Mouse (Mus musculus): ENCODE data around the gene Cd244a. TPM values are rescaled to one million over a fixed set of nuclear protein-coding genes. Genes with fewer than 3 reads are reported as not detected.
A peak's percentile ranks its signal among the peaks of the same experiment; 100 is the strongest.

Cd244a gene
- total and polyA plus RNA-seq, 3 experiments = not detected

DNA sequence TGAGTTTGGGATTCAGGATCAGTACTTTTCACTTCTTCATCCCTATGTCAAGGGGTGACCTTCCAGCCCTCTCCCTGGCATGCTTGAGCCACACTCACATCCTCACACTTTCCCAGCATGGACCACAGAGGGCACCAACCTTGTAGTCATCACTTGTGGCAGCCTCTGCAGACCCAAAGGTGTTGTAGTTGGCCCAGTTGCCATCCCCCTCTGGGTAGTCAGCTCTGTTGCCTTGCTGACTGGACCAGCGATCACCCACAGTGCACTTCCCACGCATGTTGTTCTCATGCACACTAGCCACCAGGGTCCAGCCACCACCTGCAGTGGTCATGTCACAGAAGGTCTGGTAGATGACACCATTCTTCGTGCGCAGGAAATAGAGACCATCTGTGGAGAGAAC lies 27.6 kb upstream of the Cd244a start:
- no peak overlapping the region for H3K4me3 ChIP-seq (ENCODE audit: control insufficient read depth in 1 of 2, insufficient read depth in 1 of 2, low read depth in 2 of 2, low read length in 2 of 2)
- H3K4me1 ChIP-seq (ENCODE audit: control insufficient read depth in 1 of 2, insufficient read depth in 2 of 2, low read length in 2 of 2) = no peaks in the 10 kb centered on the region
- H3K9ac ChIP-seq (ENCODE audit: control insufficient read depth, low read depth, low read length, poor library complexity, severe bottlenecking) = no peak overlapping the region
- no peak for DNase-seq (ENCODE audit: low read depth, low spot score)
- H3K79me2 ChIP-seq (ENCODE audit: control insufficient read depth, insufficient read depth, low read length, poor library complexity) = no peaks in the 10 kb centered on the region
- TF ChIP-seq MXI1 (IDR thresholded peaks at IDR 0.05; ENCODE audit: low read depth, low read length) = no peak
- TF ChIP-seq POLR2AphosphoS5 (IDR thresholded peaks at IDR 0.05; ENCODE audit: borderline replicate concordance, low read depth, low read length) = peak; percentile 85; the same call in 1 of the 2 replicates
- no peaks in the 10 kb centered on the region for H3K9me3 ChIP-seq (replicated peaks; ENCODE audit: insufficient read depth, low read length)
- H3K27me3 ChIP-seq (ENCODE audit: control insufficient read depth in 1 of 2, insufficient read depth in 2 of 2, low read length in 2 of 2) = peaks cover 2% of the 10 kb centered on the region in 2 experiments
- no peaks in the 10 kb centered on the region for H3K36me3 ChIP-seq (ENCODE audit: control insufficient read depth in 1 of 2, insufficient read depth in 2 of 2, low read length in 2 of 2)
- no peak overlapping the region for H3K27ac ChIP-seq (ENCODE audit: control insufficient read depth, low read depth, low read length)

DNA sequence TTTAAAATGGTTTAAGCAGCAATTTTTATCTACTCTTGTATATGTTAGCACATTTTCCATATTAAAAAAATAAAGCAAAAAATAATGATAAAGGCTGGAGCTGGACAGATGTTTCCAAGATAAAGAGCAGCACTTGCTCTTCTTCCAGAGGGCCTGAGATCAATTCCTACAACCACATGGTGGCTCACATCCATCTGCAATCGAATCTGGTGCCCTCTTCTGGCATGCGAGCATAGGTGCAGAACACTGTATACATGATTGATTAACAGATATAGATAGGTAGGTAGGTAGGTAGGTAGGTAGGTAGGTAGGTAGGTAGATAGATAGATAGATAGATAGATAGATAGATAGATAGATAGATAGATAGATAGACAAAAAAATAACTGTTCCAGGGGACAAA lies 26.2 kb upstream of the Cd244a start:
- no peaks in the 10 kb centered on the region; a peak in 1 of 4 replicates for H3K27me3 ChIP-seq (ENCODE audit: control insufficient read depth in 1 of 2, insufficient read depth in 2 of 2, low read length in 2 of 2)
- DNase-seq (ENCODE audit: low read depth, low spot score) = no peak
- H3K9ac ChIP-seq (ENCODE audit: control insufficient read depth, low read depth, low read length, poor library complexity, severe bottlenecking) = no peak overlapping the region
- no peaks in the 10 kb centered on the region for H3K9me3 ChIP-seq (replicated peaks; ENCODE audit: insufficient read depth, low read length)
- no peak overlapping the region for H3K27ac ChIP-seq (ENCODE audit: control insufficient read depth, low read depth, low read length)
- H3K4me1 ChIP-seq (ENCODE audit: control insufficient read depth in 1 of 2, insufficient read depth in 2 of 2, low read length in 2 of 2) = no peaks in the 10 kb centered on the region
- H3K79me2 ChIP-seq (ENCODE audit: control insufficient read depth, insufficient read depth, low read length, poor library complexity) = no peaks in the 10 kb centered on the region
- no peak overlapping the region for H3K4me3 ChIP-seq (ENCODE audit: control insufficient read depth in 1 of 2, insufficient read depth in 1 of 2, low read depth in 2 of 2, low read length in 2 of 2)
- no peaks in the 10 kb centered on the region for H3K36me3 ChIP-seq (ENCODE audit: control insufficient read depth in 1 of 2, insufficient read depth in 2 of 2, low read length in 2 of 2)
- TF ChIP-seq SMC3 (IDR thresholded peaks at IDR 0.05; ENCODE audit: low read depth, low read length) (0 out of 2 replicates have a peak, but pooled peaks have one; percentile 6), USF2 (IDR thresholded peaks at IDR 0.05; ENCODE audit: borderline replicate concordance in 1 of 2, insufficient read depth in 1 of 2, low read depth in 1 of 2, low read length in 2 of 2) (no peak)

DNA sequence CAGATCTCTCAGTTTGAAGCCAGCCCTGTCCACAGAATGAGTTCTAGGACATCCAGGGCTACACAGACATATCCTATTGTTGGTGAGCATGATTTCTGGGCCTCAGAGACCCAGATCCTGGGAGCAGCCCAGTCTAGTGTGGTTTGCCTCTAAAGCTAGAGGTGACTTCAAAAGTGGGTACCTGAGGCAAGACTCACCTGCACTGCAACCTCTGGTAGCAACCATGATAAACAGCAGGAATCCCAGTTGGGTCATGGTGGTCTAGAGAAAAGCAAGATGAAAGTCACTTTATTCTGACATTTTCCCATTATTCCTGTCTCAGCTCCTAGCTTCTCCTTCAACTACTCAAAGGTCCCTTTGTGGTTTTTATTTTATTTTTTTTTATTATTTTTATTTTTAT lies 24.4 kb upstream of the Cd244a start:
- no peak for DNase-seq (ENCODE audit: low read depth, low spot score)
- Histone ChIP-seq H3K79me2 (ENCODE audit: control insufficient read depth, insufficient read depth, low read length, poor library complexity) (no peaks in the 10 kb centered on the region), H3K4me1 (ENCODE audit: control insufficient read depth in 1 of 2, insufficient read depth in 2 of 2, low read length in 2 of 2) (no peaks in the 10 kb centered on the region), H3K4me3 (ENCODE audit: control insufficient read depth in 1 of 2, insufficient read depth in 1 of 2, low read depth in 2 of 2, low read length in 2 of 2) (no peak overlapping the region), H3K9ac (ENCODE audit: control insufficient read depth, low read depth, low read length, poor library complexity, severe bottlenecking) (no peak overlapping the region), H3K9me3 (replicated peaks; ENCODE audit: insufficient read depth, low read length) (no peaks in the 10 kb centered on the region), H3K27ac (ENCODE audit: control insufficient read depth, low read depth, low read length) (no peak overlapping the region), H3K27me3 (ENCODE audit: control insufficient read depth in 1 of 2, insufficient read depth in 2 of 2, low read length in 2 of 2) (no peaks in the 10 kb centered on the region), H3K36me3 (ENCODE audit: control insufficient read depth in 1 of 2, insufficient read depth in 2 of 2, low read length in 2 of 2) (no peaks in the 10 kb centered on the region)
- TF ChIP-seq MYB (IDR thresholded peaks at IDR 0.05; ENCODE audit: low read depth, low read length) (no peak), CTCF (IDR thresholded peaks at IDR 0.05 in 2 of 3, conservative IDR thresholded peaks at IDR 0.05 in 1 of 3; ENCODE audit: control insufficient read depth in 1 of 3, insufficient read depth in 1 of 3, low read depth in 2 of 3, low read length in 3 of 3, poor library complexity in 1 of 3, severe bottlenecking in 1 of 3) (peak; percentile 21 to 51 (median 33); a peak in 5 of 6 replicates), SMC3 (IDR thresholded peaks at IDR 0.05; ENCODE audit: low read depth, low read length) (0 out of 2 replicates have a peak, but pooled peaks have one; percentile 16)

DNA sequence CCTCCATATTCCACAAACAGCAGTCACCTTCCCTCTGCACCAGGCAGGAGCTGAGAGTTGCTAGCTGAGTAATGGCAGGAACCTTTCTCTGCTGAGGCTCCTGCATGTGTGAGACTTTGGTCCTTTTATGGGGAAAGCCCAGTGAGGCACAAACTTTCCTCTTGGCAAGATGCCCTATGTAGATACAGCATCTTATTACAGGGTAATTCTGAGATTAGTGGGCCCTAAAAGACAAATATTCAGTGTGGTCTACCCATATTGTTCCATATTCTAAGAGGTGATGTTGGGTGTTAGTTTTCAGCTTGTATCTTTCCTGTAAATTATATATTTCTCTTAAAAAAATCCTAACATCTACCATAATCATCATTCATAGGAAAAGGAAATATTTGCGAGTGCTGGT lies 23.8 kb upstream of the Cd244a start, which contains the start of gene Itln1:
Gene Itln1, minus strand, starts transcription at position 101 of the 400 bp plus-strand sequence.
- Histone ChIP-seq H3K4me1 (ENCODE audit: control insufficient read depth in 1 of 2, insufficient read depth in 2 of 2, low read length in 2 of 2) (no peaks in the 10 kb centered on the region), H3K79me2 (ENCODE audit: control insufficient read depth, insufficient read depth, low read length, poor library complexity) (no peaks in the 10 kb centered on the region), H3K27me3 (ENCODE audit: control insufficient read depth in 1 of 2, insufficient read depth in 2 of 2, low read length in 2 of 2) (no peaks in the 10 kb centered on the region), H3K4me3 (ENCODE audit: control insufficient read depth in 1 of 2, insufficient read depth in 1 of 2, low read depth in 2 of 2, low read length in 2 of 2) (no peak within 1 kb of the TSS), H3K9me3 (replicated peaks; ENCODE audit: insufficient read depth, low read length) (no peaks in the 10 kb centered on the region), H3K9ac (ENCODE audit: control insufficient read depth, low read depth, low read length, poor library complexity, severe bottlenecking) (no peak within 1 kb of the TSS), H3K36me3 (ENCODE audit: control insufficient read depth in 1 of 2, insufficient read depth in 2 of 2, low read length in 2 of 2) (no peaks in the 10 kb centered on the region), H3K27ac (ENCODE audit: control insufficient read depth, low read depth, low read length) (no peak within 1 kb of the TSS)
- TF ChIP-seq BHLHE40 (IDR thresholded peaks at IDR 0.05; ENCODE audit: borderline replicate concordance, low read depth, low read length) (no peak), TCF12 (IDR thresholded peaks at IDR 0.05; ENCODE audit: low read depth, low read length) (no peak), ZMIZ1 (IDR thresholded peaks at IDR 0.05; ENCODE audit: low read depth, low read length) (no peak), POLR2AphosphoS2 (IDR thresholded peaks at IDR 0.05; ENCODE audit: low read length) (no peak), NELFE (IDR thresholded peaks at IDR 0.05; ENCODE audit: low read depth, low read length) (no peak), POLR2AphosphoS5 (IDR thresholded peaks at IDR 0.05; ENCODE audit: borderline replicate concordance, low read depth, low read length) (no peak), NRF1 (IDR thresholded peaks at IDR 0.05; ENCODE audit: insufficient read depth, low read depth, low read length, poor library complexity, severe bottlenecking) (no peak), GABPA (IDR thresholded peaks at IDR 0.05; ENCODE audit: low read depth, low read length) (no peak), RAD21 (IDR thresholded peaks at IDR 0.05; ENCODE audit: low read depth, low read length) (no peak), USF1 (IDR thresholded peaks at IDR 0.05; ENCODE audit: low read depth, low read length) (no peak), CHD2 (IDR thresholded peaks at IDR 0.05; ENCODE audit: low read length) (no peak), CHD1 (IDR thresholded peaks at IDR 0.05; ENCODE audit: low read depth, low read length) (no peak), JUND (IDR thresholded peaks at IDR 0.05; ENCODE audit: low read depth, low read length) (no peak), SMC3 (IDR thresholded peaks at IDR 0.05; ENCODE audit: low read depth, low read length) (no peak)
- DNase-seq (ENCODE audit: low read depth, low spot score) = no peak
